Mouse (Mus musculus) heart, postnatal 10 days (tissue): Measurements from ENCODE around the gene Tpst2. TPM values are rescaled to one million over a fixed set of nuclear protein-coding genes. Genes with fewer than 3 reads are reported as not detected.

Experiments used
- DNase-seq, 2 experiments: peaks; one replicate each; pipeline ENCODE4 v3.0.0; 2021
- intact Hi-C: fragments of 180-260 bp; cut with DNase I; formaldehyde crosslinking; loops from one replicate; pipeline ENCODE4 v1.15.1; 2025
- total RNA-seq, 2 experiments: library from RNA; stranded (reverse); gene quantifications; 2 replicates each; pipeline ENCODE4 v1.2.3; 2021

The Tpst2 gene
- total RNA-seq, 2 experiments from 2014 or later = 48.3 to 61.0 TPM

GRCm38 (mm10) chr5:112254282-112254806, 22.1 kb upstream of the Tpst2 start:
- intact Hi-C loops = no loop called here
- DNase-seq = peak; percentile 79 to 82

GRCm38 (mm10) chr5:112255426-112255825, 21.1 kb upstream of the Tpst2 start, which contains the start of gene Crybb1:
Crybb1 (plus strand) TSS chr5:112255815.
- intact Hi-C loops = no loop called here
- DNase-seq = peak; percentile 86 to 89

- intact Hi-C loops = no loop called here
Measured at GRCm38 (mm10) chr5:112256457-112256856, 20.0 kb upstream of the Tpst2 start.

GRCm38 (mm10) chr5:112257896-112258295, 18.6 kb upstream of the Tpst2 start:
- no peak for DNase-seq
- intact Hi-C loops = loop anchor here (2.0 kb wide), 1 partner anchor 17 kb away; no protein-coding TSS in a partner anchor

More at GRCm38 (mm10) chr5:112256457-112256856, 20.0 kb upstream of the Tpst2 start:
- DNase-seq = no peak

GRCm38 (mm10) chr5:112259862-112260650, 16.4 kb upstream of the Tpst2 start:
- no peak for DNase-seq
- intact Hi-C loops = loop anchor here (2.0 kb wide), 1 partner anchor 15 kb away; no protein-coding TSS in a partner anchor

- intact Hi-C loops = no loop called here
- no peak for DNase-seq
Measured at GRCm38 (mm10) chr5:112260818-112261217, 15.7 kb upstream of the Tpst2 start.

- intact Hi-C loops = no loop called here
- no peak for DNase-seq
Measured at GRCm38 (mm10) chr5:112264099-112264498, 12.4 kb upstream of the Tpst2 start.

- intact Hi-C loops = no loop called here
- DNase-seq = no peak
Measured at GRCm38 (mm10) chr5:112265110-112265509, 11.4 kb upstream of the Tpst2 start.

- intact Hi-C loops = no loop called here
- DNase-seq = no peak
Measured at GRCm38 (mm10) chr5:112265515-112265914, 11.0 kb upstream of the Tpst2 start.

- intact Hi-C loops = no loop called here
- DNase-seq = no peak
Measured at GRCm38 (mm10) chr5:112266011-112266777, 10.3 kb upstream of the Tpst2 start.

GRCm38 (mm10) chr5:112270764-112271541, 5.5 kb upstream of the Tpst2 start:
- intact Hi-C loops = no loop called here
- no peak for DNase-seq

GRCm38 (mm10) chr5:112272934-112273333, 3.6 kb upstream of the Tpst2 start:
- no peak for DNase-seq

GRCm38 (mm10) chr5:112273746-112274463, 2.6 kb upstream of the Tpst2 start:
- intact Hi-C loops = loop anchor here (2.0 kb wide), 2 partner anchors 15 to 33 kb away; no protein-coding TSS in a partner anchor
- peak in 1 of 2 experiments; percentile 8 for DNase-seq

More at GRCm38 (mm10) chr5:112272934-112273333, 3.6 kb upstream of the Tpst2 start:
- intact Hi-C loops = no loop called here

- intact Hi-C loops = loop anchor here (2.0 kb wide), 2 partner anchors 16 to 34 kb away; no protein-coding TSS in a partner anchor
Measured at GRCm38 (mm10) chr5:112275021-112275804, 1.3 kb upstream of the Tpst2 start.

GRCm38 (mm10) chr5:112276907-112277348, 437 bp downstream of the Tpst2 start:
- peak in 1 of 2 experiments; percentile 51 for DNase-seq
- intact Hi-C loops = loop anchor here (1.0 to 2.0 kb wide), 2 partner anchors 22 to 48 kb away; no protein-coding TSS in a partner anchor

More at GRCm38 (mm10) chr5:112275021-112275804, 1.3 kb upstream of the Tpst2 start:
- no peak for DNase-seq

- DNase-seq = no peak
- intact Hi-C loops = loop anchor here (2.0 kb wide), 1 partner anchor 21 kb away; no protein-coding TSS in a partner anchor
Measured at GRCm38 (mm10) chr5:112277906-112278470, 1.5 kb downstream of the Tpst2 start.

GRCm38 (mm10) chr5:112279181-112280021, 2.9 kb downstream of the Tpst2 start:
- DNase-seq = peak; percentile 54 to 55
- intact Hi-C loops = no loop called here
